Mouse (Mus musculus) forelimb bud, embryonic 11.5 days (tissue): ENCODE results near the gene Olfr656.

Source experiments
- DNase-seq: peaks from one replicate; pipeline ENCODE4 v3.0.0-alpha.2; 2012; ENCODE audit warnings: low read depth, low spot score

The Olfr656 gene

GRCm38 (mm10) chr7:104613655-104614054 is at the start of gene Olfr656:
TSS of gene Olfr656 (plus strand) at chr7:104613955.
- DNase-seq: no peak

GRCm38 (mm10) chr7:104577014-104577413 is 36.7 kb upstream of the Olfr656 start, which contains the start of gene Olfr653:
TSS of gene Olfr653 (plus strand) at chr7:104577314.
- no peak for DNase-seq

GRCm38 (mm10) chr7:104580846-104581245 is 32.9 kb upstream of the Olfr656 start:
- DNase-seq: no peak

GRCm38 (mm10) chr7:104581429-104581828 is 32.3 kb upstream of the Olfr656 start:
- DNase-seq: no peak

- DNase-seq: no peak
These were observed 27.0 kb upstream of the Olfr656 start, which contains the start of gene Olfr654 for GRCm38 (mm10) chr7:104586725-104587124. TSS of gene Olfr654 (plus strand) at chr7:104587025.

- DNase-seq: no peak
These were observed 25.5 kb upstream of the Olfr656 start for GRCm38 (mm10) chr7:104588274-104588673.

- DNase-seq: no peak
These were observed 12.1 kb upstream of the Olfr656 start, which contains the start of gene Olfr655 for GRCm38 (mm10) chr7:104601679-104602078. TSS of gene Olfr655 (minus strand) at chr7:104601779.

GRCm38 (mm10) chr7:104603173-104603572 is 10.6 kb upstream of the Olfr656 start:
- peak; percentile 19 for DNase-seq

GRCm38 (mm10) chr7:104604727-104605126 is 9.0 kb upstream of the Olfr656 start:
- DNase-seq: no peak

GRCm38 (mm10) chr7:104624494-104624893 is 10.7 kb downstream of the Olfr656 start, which contains the start of gene Olfr657:
TSS of gene Olfr657 (plus strand) at chr7:104624794.
- DNase-seq: no peak

GRCm38 (mm10) chr7:104646841-104647482 is 33.2 kb downstream of the Olfr656 start, which contains the start of gene Olfr658:
TSS of gene Olfr658 (minus strand) at chr7:104647305.
- peak; percentile 38 for DNase-seq

GRCm38 (mm10) chr7:104666453-104666852 is 52.7 kb downstream of the Olfr656 start, which contains the start of gene Olfr659:
TSS of gene Olfr659 (plus strand) at chr7:104666753.
- no peak for DNase-seq
